Mouse (Mus musculus) embryonic facial prominence, embryonic 13.5 days (tissue): Measurements from ENCODE around the gene Ar. TPM values are rescaled to one million over a fixed set of nuclear protein-coding genes. Genes with fewer than 3 reads are reported as not detected.

Source experiments
- ATAC-seq: fragments of 200-750 bp; cut with Nextera tagmentation; 2 replicates; pipeline ENCODE4 v1.8.0; 2017; ENCODE audit warnings: low read depth; ENCODE audit not compliant: insufficient number of reproducible peaks, insufficient read depth, low FRiP score, low TSS enrichment
- H3K27ac ChIP-seq: fragments of 300-500 bp; sonication (generic); 2 replicates; pipeline ENCODE4 v1.5.1; 2015; ENCODE audit warnings: moderate library complexity, mild to moderate bottlenecking, inconsistent platforms
- H3K27me3 ChIP-seq: fragments of 300-500 bp; sonication (generic); 2 replicates; pipeline ENCODE4 v1.6.1; 2015; ENCODE audit warnings: mild to moderate bottlenecking, inconsistent platforms
- H3K36me3 ChIP-seq: fragments of 300-500 bp; sonication (generic); 2 replicates; pipeline ENCODE4 v1.6.1; 2015; ENCODE audit warnings: mild to moderate bottlenecking, inconsistent platforms
- H3K4me1 ChIP-seq: fragments of 300-500 bp; sonication (generic); 2 replicates; pipeline ENCODE4 v1.6.1; 2015; ENCODE audit warnings: inconsistent platforms
- H3K4me2 ChIP-seq: fragments of 300-500 bp; sonication (generic); 2 replicates; pipeline ENCODE4 v1.6.1; 2015; ENCODE audit warnings: moderate library complexity, mild to moderate bottlenecking, inconsistent platforms
- H3K4me3 ChIP-seq: fragments of 300-500 bp; sonication (generic); 2 replicates; pipeline ENCODE4 v1.5.1; 2015; ENCODE audit warnings: mild to moderate bottlenecking, inconsistent platforms
- H3K9ac ChIP-seq: fragments of 300-500 bp; sonication (generic); 2 replicates; pipeline ENCODE4 v1.6.1; 2015; ENCODE audit warnings: mild to moderate bottlenecking, inconsistent platforms
- H3K9me3 ChIP-seq: fragments of 300-500 bp; sonication (generic); 2 replicates; pipeline ENCODE4 v1.6.1; 2016; ENCODE audit warnings: inconsistent platforms
- WGBS: fragments of 180-500 bp; shearing (Covaris S2); methylation state at CpG from one replicate; pipeline ENCODE4 v1.1.7; 2015; ENCODE audit warnings: mixed read lengths; 5-methylcytosine and 5-hydroxymethylcytosine counted together
- polyA plus RNA-seq: library from polyadenylated mRNA; unstranded; fragments of >200 nt; fragmentation: Nextera tagmentation; extraction: Ambion mirVana; gene quantifications from 2 replicates; pipeline ENCODE4 v1.2.1, GENCODE M21; 2015

Ar gene
- polyA plus RNA-seq, 1 experiment from 2014 or later, result 0.45 TPM

- H3K4me1 ChIP-seq, result no peaks in the 10 kb centered on the region
- H3K9ac ChIP-seq, result no peak overlapping the region
- no peaks in the 10 kb centered on the region for H3K9me3 ChIP-seq
- no peak for ATAC-seq
- no peak overlapping the region for H3K27ac ChIP-seq
- H3K4me3 ChIP-seq, result no peak overlapping the region
- H3K36me3 ChIP-seq, result no peaks in the 10 kb centered on the region
- 89% methylated on average over 2 of the region's 2 CpGs for WGBS
- H3K27me3 ChIP-seq, result peaks cover 6% of the 10 kb centered on the region; the same call in 1 of the 2 replicates
- no peak overlapping the region for H3K4me2 ChIP-seq
Measured at GRCm38 (mm10) chrX:98265755-98266154, 117.2 kb downstream of the Ar start.

GRCm38 (mm10) chrX:98271361-98271760 lies 122.8 kb downstream of the Ar start:
- no peaks in the 10 kb centered on the region for H3K36me3 ChIP-seq
- H3K27me3 ChIP-seq, result peaks cover 3% of the 10 kb centered on the region; the same call in 1 of the 2 replicates
- no peak overlapping the region for H3K27ac ChIP-seq
- no peak overlapping the region for H3K4me2 ChIP-seq
- no peak overlapping the region for H3K4me3 ChIP-seq
- H3K9ac ChIP-seq, result no peak overlapping the region
- H3K4me1 ChIP-seq, result no peaks in the 10 kb centered on the region
- H3K9me3 ChIP-seq, result no peaks in the 10 kb centered on the region
- no peak for ATAC-seq

GRCm38 (mm10) chrX:98291763-98292162 lies 143.2 kb downstream of the Ar start:
- H3K9me3 ChIP-seq, result no peaks in the 10 kb centered on the region
- H3K9ac ChIP-seq, result no peak overlapping the region
- H3K4me1 ChIP-seq, result no peaks in the 10 kb centered on the region
- H3K4me2 ChIP-seq, result no peak overlapping the region
- no peaks in the 10 kb centered on the region for H3K36me3 ChIP-seq
- H3K4me3 ChIP-seq, result no peak overlapping the region
- no peak overlapping the region for H3K27ac ChIP-seq
- ATAC-seq, result no peak
- WGBS, result 74% methylated on average over 1 of the region's 1 CpGs
- peaks cover 9% of the 10 kb centered on the region; the same call in 1 of the 2 replicates for H3K27me3 ChIP-seq

DNA sequence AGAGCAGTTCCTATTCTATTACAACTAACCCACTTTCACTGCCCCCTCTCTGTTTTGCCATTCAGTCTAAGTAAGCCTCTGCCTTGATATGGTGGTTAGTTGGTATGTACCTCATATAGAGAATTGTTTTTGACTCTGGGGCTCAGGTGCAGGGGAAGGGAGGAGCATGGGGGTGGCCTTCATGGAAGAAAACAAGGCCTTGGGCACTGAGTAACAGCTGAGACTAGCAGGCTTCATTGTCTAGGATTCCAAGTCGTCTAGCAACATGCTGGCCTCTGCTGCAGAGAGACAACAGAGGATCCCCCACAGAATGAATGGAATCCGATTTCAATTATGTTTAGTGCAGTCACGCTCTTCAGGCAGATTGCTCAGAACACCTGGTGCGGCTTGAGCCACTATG lies 152.1 kb downstream of the Ar start:
- Histone ChIP-seq H3K27me3 (no peaks in the 10 kb centered on the region), H3K9me3 (no peaks in the 10 kb centered on the region), H3K36me3 (no peaks in the 10 kb centered on the region), H3K9ac (no peak overlapping the region), H3K4me3 (no peak overlapping the region), H3K27ac (no peak overlapping the region), H3K4me2 (no peak overlapping the region), H3K4me1 (no peaks in the 10 kb centered on the region)
- 48% methylated on average over 4 of the region's 4 CpGs for WGBS
- no peak for ATAC-seq

DNA sequence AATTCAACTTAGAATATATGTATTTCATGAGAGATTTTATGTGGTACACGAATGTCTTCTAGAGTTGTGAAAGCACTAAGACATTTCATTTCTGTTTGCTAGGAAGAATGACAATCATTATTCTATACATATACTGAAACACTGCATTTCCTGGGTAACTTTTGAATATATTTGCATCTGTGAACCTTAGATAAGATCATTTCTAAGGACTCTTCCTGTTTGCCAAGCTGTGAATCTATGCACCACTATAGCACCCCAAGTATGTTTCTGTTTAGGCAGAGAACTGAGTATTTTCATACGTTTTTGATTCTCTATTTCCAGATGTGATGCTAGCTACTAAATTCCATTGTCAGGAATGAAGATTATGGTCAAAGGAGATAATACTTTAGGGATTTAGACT lies 153.4 kb downstream of the Ar start:
- Histone ChIP-seq H3K27me3 (no peaks in the 10 kb centered on the region), H3K4me2 (no peak overlapping the region), H3K9ac (no peak overlapping the region), H3K4me1 (no peaks in the 10 kb centered on the region), H3K9me3 (no peaks in the 10 kb centered on the region), H3K4me3 (no peak overlapping the region), H3K36me3 (no peaks in the 10 kb centered on the region), H3K27ac (no peak overlapping the region)
- no peak for ATAC-seq
- 67% methylated on average over 2 of the region's 2 CpGs for WGBS

DNA sequence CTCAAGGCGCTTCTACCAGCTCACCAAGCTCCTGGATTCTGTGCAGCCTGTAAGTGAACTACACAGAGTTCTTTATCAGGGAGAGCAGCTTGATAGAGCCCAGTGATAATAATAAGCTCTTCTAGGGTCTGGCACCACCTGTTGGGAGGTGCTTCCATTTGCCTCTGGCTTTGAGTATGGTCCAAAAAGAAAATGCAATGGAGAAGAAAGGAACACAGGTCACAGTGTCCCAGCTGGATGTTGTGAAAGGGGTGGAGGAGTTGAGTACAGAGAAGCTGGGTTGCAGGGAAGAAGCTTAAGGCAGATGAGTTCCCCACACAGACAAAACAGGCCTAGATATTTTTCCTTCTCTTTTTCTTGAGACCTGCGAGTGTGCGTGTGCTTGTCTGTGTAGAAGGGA lies 167.4 kb downstream of the Ar start:
- H3K9ac ChIP-seq, result no peak overlapping the region
- no peaks in the 10 kb centered on the region for H3K9me3 ChIP-seq
- H3K27me3 ChIP-seq, result peaks cover 32% of the 10 kb centered on the region
- H3K4me1 ChIP-seq, result no peaks in the 10 kb centered on the region
- WGBS, result 84% methylated on average over 3 of the region's 3 CpGs
- no peak overlapping the region for H3K27ac ChIP-seq
- ATAC-seq, result no peak
- H3K36me3 ChIP-seq, result no peaks in the 10 kb centered on the region
- no peak overlapping the region for H3K4me2 ChIP-seq
- H3K4me3 ChIP-seq, result no peak overlapping the region

GRCm38 (mm10) chrX:98317483-98317882 lies 168.9 kb downstream of the Ar start:
- Histone ChIP-seq H3K9me3 (no peaks in the 10 kb centered on the region), H3K36me3 (no peaks in the 10 kb centered on the region), H3K27ac (no peak overlapping the region), H3K4me2 (no peak overlapping the region), H3K4me1 (no peaks in the 10 kb centered on the region), H3K9ac (no peak overlapping the region), H3K27me3 (peaks cover 28% of the 10 kb centered on the region; the same call in 1 of the 2 replicates), H3K4me3 (no peak overlapping the region)
- no peak for ATAC-seq

- Histone ChIP-seq H3K36me3 (no peaks in the 10 kb centered on the region), H3K27ac (no peak overlapping the region), H3K27me3 (peaks cover 13% of the 10 kb centered on the region), H3K9me3 (no peaks in the 10 kb centered on the region), H3K4me2 (no peak overlapping the region), H3K4me3 (no peak overlapping the region), H3K9ac (no peak overlapping the region), H3K4me1 (no peaks in the 10 kb centered on the region)
- ATAC-seq, result no peak
- WGBS, result 91% methylated on average over 2 of the region's 2 CpGs
Measured at GRCm38 (mm10) chrX:98323105-98323504, 174.5 kb downstream of the Ar start.

GRCm38 (mm10) chrX:98347481-98347880 lies 198.9 kb downstream of the Ar start:
- no peak for ATAC-seq

GRCm38 (mm10) chrX:98348036-98348435 lies 199.5 kb downstream of the Ar start:
- Histone ChIP-seq H3K27ac (no peak overlapping the region), H3K4me1 (no peaks in the 10 kb centered on the region), H3K27me3 (peaks cover 9% of the 10 kb centered on the region), H3K36me3 (no peaks in the 10 kb centered on the region), H3K9ac (no peak overlapping the region), H3K9me3 (no peaks in the 10 kb centered on the region), H3K4me2 (no peak overlapping the region), H3K4me3 (no peak overlapping the region)
- no peak for ATAC-seq
- WGBS, result 27% methylated on average over 4 of the region's 4 CpGs

More at GRCm38 (mm10) chrX:98347481-98347880, 198.9 kb downstream of the Ar start:
- Histone ChIP-seq H3K4me2 (no peak overlapping the region), H3K4me1 (no peaks in the 10 kb centered on the region), H3K9ac (no peak overlapping the region), H3K27me3 (peaks cover 9% of the 10 kb centered on the region), H3K9me3 (no peaks in the 10 kb centered on the region), H3K36me3 (no peaks in the 10 kb centered on the region), H3K4me3 (no peak overlapping the region), H3K27ac (no peak overlapping the region)
- WGBS, result 53% methylated on average over 1 of the region's 1 CpGs
